Mouse (Mus musculus) duodenum, adult 2 months (tissue): ENCODE measurements around the gene Olfr1392. TPM values are rescaled to one million over a fixed set of nuclear protein-coding genes. Genes with fewer than 3 reads are reported as not detected.

ENCODE experiments used
- polyA plus RNA-seq: library from polyadenylated mRNA; depleted of rRNA; stranded (reverse); fragments of >200 nt; gene quantifications from 2 replicates; pipeline ENCODE4 v1.2.3, GENCODE M21; 2012; ENCODE audit warnings: low replicate concordance; rRNA removed

The Olfr1392 gene
- polyA plus RNA-seq, result 0.05 TPM in 1 of 2 replicates, not detected in the other

DNA sequence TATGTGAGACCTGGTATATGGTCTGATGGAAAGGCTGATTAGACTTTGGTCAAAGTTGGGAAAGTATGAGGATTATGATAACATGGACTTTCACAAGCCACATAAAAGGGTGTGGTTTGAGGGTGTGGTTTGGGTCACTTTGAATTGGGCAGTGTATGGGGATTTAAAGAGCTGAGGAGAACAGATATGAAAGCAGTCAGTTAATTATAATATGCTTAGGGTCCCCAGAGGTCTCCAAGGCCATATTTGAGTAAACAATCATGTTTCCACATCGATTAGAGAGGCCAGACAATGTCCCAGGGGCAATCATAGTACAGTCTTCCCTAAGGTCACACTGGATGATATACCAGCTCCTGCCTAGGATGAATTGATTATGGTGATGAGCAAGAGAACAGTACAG is at the start of gene Olfr1392:
Gene Olfr1392 (plus strand): TSS at position 301 of the 400 bp plus-strand sequence.

DNA sequence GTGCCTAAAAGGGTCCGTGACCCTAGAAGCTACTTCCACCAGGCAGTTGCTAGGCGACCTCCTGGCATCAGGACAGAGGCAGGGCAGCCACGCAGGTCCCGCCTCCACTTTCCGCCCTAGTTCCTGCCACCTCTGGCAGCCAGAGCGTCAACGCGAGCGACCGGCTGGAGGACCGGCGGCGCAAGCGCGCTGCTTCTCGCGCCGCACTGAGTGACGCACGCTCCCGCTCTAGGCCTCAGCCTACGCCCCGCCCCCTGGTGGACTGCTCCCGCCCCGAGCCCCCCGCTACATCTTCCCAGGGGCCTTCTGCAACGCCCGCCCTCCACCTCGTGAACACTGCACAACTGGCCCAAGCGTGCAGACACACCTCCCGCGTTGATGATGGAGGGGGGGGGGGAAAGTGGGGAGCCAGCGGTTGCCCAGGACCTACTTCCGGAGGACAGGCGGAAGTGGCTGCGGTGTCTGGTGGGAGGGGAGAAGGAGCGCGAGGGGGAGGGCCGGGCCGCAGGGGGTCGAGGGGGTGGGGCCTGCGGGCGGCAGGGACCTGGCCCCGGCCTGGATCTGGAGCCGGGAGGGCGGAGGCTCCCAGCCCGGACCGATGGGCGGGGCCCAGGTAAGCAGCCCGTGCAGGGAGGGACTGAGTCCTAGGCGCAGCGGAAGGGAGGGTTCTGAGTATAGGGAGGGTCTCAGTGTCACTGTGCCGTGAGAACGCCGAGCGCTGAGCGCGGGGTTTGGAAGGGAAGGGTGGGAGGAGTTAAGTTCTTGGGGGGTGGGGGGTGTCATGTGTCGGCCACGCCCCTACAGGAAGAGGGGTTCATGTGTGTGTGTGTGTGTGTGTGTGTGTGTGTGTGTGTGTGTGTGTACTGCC is 41.1 kb upstream of the Olfr1392 start, which contains the start of gene Mgat1:
Gene Mgat1 (plus strand): TSS at position 465 of the 868 bp plus-strand sequence.

GRCm38 (mm10) chr11:49278222-49278621 is 6.9 kb upstream of the Olfr1392 start, which contains the start of gene Olfr1393:
TSS of gene Olfr1393 (plus strand) at chr11:49278304.

GRCm38 (mm10) chr11:49304441-49304840 is 19.4 kb downstream of the Olfr1392 start, which contains the start of gene Olfr10:
TSS of gene Olfr10 (plus strand) at chr11:49304741.

DNA sequence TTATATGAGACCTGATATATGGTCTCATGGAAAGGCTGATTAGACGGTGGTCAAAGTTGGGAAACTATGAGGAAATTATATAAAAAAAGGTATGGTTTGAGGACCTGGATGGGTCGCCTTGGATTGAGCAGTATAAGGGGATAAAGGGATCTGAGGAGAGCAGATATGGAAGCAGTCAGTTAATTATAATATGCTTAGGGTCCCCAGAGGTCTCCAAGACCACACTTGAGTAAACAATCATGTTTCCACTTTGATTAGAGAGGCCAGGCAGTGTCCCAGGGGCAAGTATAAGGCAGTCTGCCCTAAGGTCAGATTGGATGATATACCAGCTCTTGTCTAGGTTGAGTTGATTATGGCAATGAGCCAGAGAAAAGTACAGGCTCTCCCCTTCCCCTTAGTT is 37.4 kb downstream of the Olfr1392 start, which contains the start of gene Olfr1391:
Gene Olfr1391 (plus strand): TSS at position 301 of the 400 bp plus-strand sequence.

DNA sequence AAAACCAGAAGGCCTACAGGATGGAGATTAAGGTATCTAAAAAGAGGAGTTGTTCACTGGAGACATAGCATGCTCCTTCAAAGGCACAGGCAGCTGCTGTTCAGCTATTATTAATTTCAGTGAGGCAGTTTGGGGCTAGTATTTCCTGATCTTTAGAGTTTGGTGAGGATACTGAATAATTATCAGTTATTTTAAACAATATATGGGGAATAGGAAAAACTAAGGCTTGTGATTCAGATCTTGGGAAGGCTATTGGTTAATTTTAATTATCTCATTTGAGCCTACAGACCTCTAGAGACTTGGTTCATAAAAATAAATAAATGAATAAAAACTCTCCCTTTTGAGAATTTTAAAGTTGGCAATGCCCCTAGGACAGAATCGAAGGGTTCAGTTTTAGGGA is 49.8 kb downstream of the Olfr1392 start, which contains the start of gene Olfr1390:
Gene Olfr1390 (plus strand): TSS at position 301 of the 400 bp plus-strand sequence.

Other genes starting within 250 kb of the Olfr1392 start
- gene 9930111J21Rik2, start 234.0 kb upstream of the Olfr1392 start, polyA plus RNA-seq, result 0.05 and 0.09 TPM in 2 replicates
- 0.18 and 0.72 TPM in 2 replicates for gene Tgtp2, start 221.1 kb upstream of the Olfr1392 start, polyA plus RNA-seq
- gene Ifi47, start 208.7 kb upstream of the Olfr1392 start, polyA plus RNA-seq, result 2.2 and 5.1 TPM in 2 replicates
- not detected in 2 replicates for gene Olfr1396, start 170.4 kb upstream of the Olfr1392 start, polyA plus RNA-seq
- gene Olfr1395, start 143.0 kb upstream of the Olfr1392 start, polyA plus RNA-seq, result not detected in 2 replicates
- not detected in 2 replicates for gene Olfr1394, start 130.9 kb upstream of the Olfr1392 start, polyA plus RNA-seq
- 1.8 and 1.9 TPM in 2 replicates for gene Btnl9, start 98.1 kb upstream of the Olfr1392 start, polyA plus RNA-seq
- 0.33 and 0.69 TPM in 2 replicates for gene Zfp62, start 82.0 kb upstream of the Olfr1392 start, polyA plus RNA-seq
- 123 and 188 TPM in 2 replicates for gene Mgat1, start 41.1 kb upstream of the Olfr1392 start, polyA plus RNA-seq
- gene Olfr1393, start 7.0 kb upstream of the Olfr1392 start, polyA plus RNA-seq, result 0.27 TPM in 1 of 2 replicates, not detected in the other
- not detected in 2 replicates for gene Olfr10, start 19.5 kb downstream of the Olfr1392 start, polyA plus RNA-seq
- not detected in 2 replicates for gene Olfr1391, start 37.5 kb downstream of the Olfr1392 start, polyA plus RNA-seq
- gene Olfr1390, start 49.9 kb downstream of the Olfr1392 start, polyA plus RNA-seq, result not detected in 2 replicates
- gene Olfr1389, start 137.8 kb downstream of the Olfr1392 start, polyA plus RNA-seq, result not detected in 2 replicates
- gene Olfr1388, start 151.3 kb downstream of the Olfr1392 start, polyA plus RNA-seq, result not detected in 2 replicates
- gene Olfr1387, start 170.1 kb downstream of the Olfr1392 start, polyA plus RNA-seq, result not detected in 2 replicates
- not detected in 2 replicates for gene Olfr1386, start 179.8 kb downstream of the Olfr1392 start, polyA plus RNA-seq
- not detected in 2 replicates for gene Olfr1385, start 203.8 kb downstream of the Olfr1392 start, polyA plus RNA-seq
- gene Olfr1384, start 221.4 kb downstream of the Olfr1392 start, polyA plus RNA-seq, result not detected in 2 replicates
- gene Olfr1383, start 234.4 kb downstream of the Olfr1392 start, polyA plus RNA-seq, result not detected in 2 replicates
- not detected in 2 replicates for gene Olfr1382, start 243.0 kb downstream of the Olfr1392 start, polyA plus RNA-seq